Mouse (Mus musculus) lung, adult 2 months (tissue): Measurements from ENCODE around the gene Sirt4.

Experiments used
- CTCF ChIP-seq: fragments of 200-500 bp; IDR thresholded peaks from 2 replicates; pipeline ENCODE4 v1.5.1; 2011; ENCODE audit warnings: mild to moderate bottlenecking, low read length, control low read depth; ENCODE audit not compliant: insufficient read depth
- POLR2A ChIP-seq: fragments of 200-500 bp; IDR thresholded peaks from 2 replicates; pipeline ENCODE4 v1.6.1; 2011; ENCODE audit warnings: low read depth, mild to moderate bottlenecking, control low read depth, low read length, borderline replicate concordance; ENCODE audit errors: extremely low read depth

DNA sequence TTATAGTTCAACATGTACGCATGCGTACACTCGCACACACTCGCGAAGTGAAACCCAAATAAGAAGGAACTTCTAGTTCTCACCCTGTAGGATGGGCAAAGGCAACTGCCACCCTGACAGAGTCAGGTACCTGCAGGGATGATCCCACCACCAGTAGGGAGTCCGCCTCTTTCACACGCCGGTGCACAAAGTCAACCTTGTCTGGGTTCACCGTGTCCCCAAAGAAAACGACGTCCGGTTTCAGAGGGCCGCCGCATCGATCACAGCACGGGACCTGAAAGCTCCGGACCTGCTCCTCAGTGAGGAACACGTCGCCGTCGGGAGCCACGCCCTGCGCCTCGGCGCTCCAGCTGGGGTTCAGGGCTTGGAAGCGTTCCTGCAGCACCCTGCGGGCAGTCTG lies 4.4 kb downstream of the Sirt4 start:
- TF ChIP-seq CTCF, result no peak
- TF ChIP-seq POLR2A, result no peak
